Mouse (Mus musculus) neural tube, embryonic 14.5 days (tissue): ENCODE data around the gene Dzip3. TPM values are rescaled to one million over a fixed set of nuclear protein-coding genes. Genes with fewer than 3 reads are reported as not detected.
A peak's percentile ranks its signal among the peaks of the same experiment; 100 is the strongest.

Experiments used
- ATAC-seq: fragments of 200-750 bp; cut with Nextera tagmentation; 2 replicates; pipeline ENCODE4 v1.8.0; 2017; ENCODE audit warnings: low read depth, mild to moderate bottlenecking, moderate TSS enrichment, moderate library complexity
- H3K27ac ChIP-seq: fragments of 300-500 bp; sonication (generic); 2 replicates; pipeline ENCODE4 v1.5.1; 2014; ENCODE audit warnings: low read depth, mild to moderate bottlenecking, control low read depth, low read length, moderate library complexity, mixed read lengths
- H3K27me3 ChIP-seq: fragments of 300-500 bp; sonication (generic); 2 replicates; pipeline ENCODE4 v1.6.1; 2014; ENCODE audit warnings: low read length; ENCODE audit not compliant: control insufficient read depth, insufficient read depth
- H3K36me3 ChIP-seq: fragments of 300-500 bp; sonication (generic); 2 replicates; pipeline ENCODE4 v1.6.1; 2014; ENCODE audit warnings: low read length, mixed read lengths; ENCODE audit not compliant: control insufficient read depth, insufficient read depth
- H3K4me1 ChIP-seq: fragments of 300-500 bp; sonication (generic); 2 replicates; pipeline ENCODE4 v1.6.1; 2014; ENCODE audit warnings: low read length; ENCODE audit not compliant: control insufficient read depth, insufficient read depth
- H3K4me2 ChIP-seq: fragments of 300-500 bp; sonication (generic); 2 replicates; pipeline ENCODE4 v1.6.1; 2014; ENCODE audit warnings: mild to moderate bottlenecking, low read depth, low read length, control low read depth
- H3K4me3 ChIP-seq: fragments of 300-500 bp; sonication (generic); 2 replicates; pipeline ENCODE4 v1.5.1; 2014; ENCODE audit warnings: low read depth, low read length, control low read depth, mixed read lengths
- H3K9ac ChIP-seq: fragments of 300-500 bp; sonication (generic); replicated peaks from 2 replicates; pipeline ENCODE4 v1.6.1; 2014; ENCODE audit warnings: low read depth, mild to moderate bottlenecking, control low read depth, low read length, mixed read lengths
- H3K9me3 ChIP-seq: fragments of 300-500 bp; sonication (generic); 2 replicates; pipeline ENCODE4 v1.6.1; 2016; ENCODE audit warnings: low read length; ENCODE audit not compliant: control insufficient read depth
- WGBS: fragments of 180-500 bp; shearing (Covaris S2); extraction: QIAGEN DNeasy Blood & Tissue Kit; methylation state at CpG from one replicate; pipeline ENCODE4 v1.1.7; 2014; 5-methylcytosine and 5-hydroxymethylcytosine counted together
- polyA plus RNA-seq: library from polyadenylated mRNA; unstranded; fragments of >200 nt; fragmentation: Nextera tagmentation; extraction: Ambion mirVana; gene quantifications from 2 replicates; pipeline ENCODE4 v1.2.1, GENCODE M21; 2014

Gene Dzip3
- polyA plus RNA-seq: 85.6 and 88.8 TPM in 2 replicates

GRCm38 (mm10) chr16:48993559-48994342 lies at the start of gene Dzip3, which contains the start of gene Cip2a:
Gene Dzip3, minus strand, starts transcription at chr16:48994165.
Gene Cip2a, plus strand, starts transcription at chr16:48994185.
- peak; percentile 99 for ATAC-seq
- Histone ChIP-seq H3K4me3 (peak within 1 kb of the TSS; percentile 94), H3K4me2 (peak within 1 kb of the TSS; percentile 75), H3K9ac (peak within 1 kb of the TSS; percentile 97), H3K36me3 (no peaks in the 10 kb centered on the region), H3K4me1 (peaks cover 3% of the 10 kb centered on the region), H3K27me3 (no peaks in the 10 kb centered on the region), H3K27ac (peak within 1 kb of the TSS; percentile 96), H3K9me3 (no peaks in the 10 kb centered on the region)
- under 1% methylated on average over 72 of the region's 74 CpGs for WGBS

- H3K27ac ChIP-seq: no peak overlapping the region
- 87% methylated on average over 3 of the region's 3 CpGs for WGBS
- no peak overlapping the region for H3K9ac ChIP-seq
Measured at GRCm38 (mm10) chr16:49040554-49041221, 46.7 kb upstream of the Dzip3 start.

DNA sequence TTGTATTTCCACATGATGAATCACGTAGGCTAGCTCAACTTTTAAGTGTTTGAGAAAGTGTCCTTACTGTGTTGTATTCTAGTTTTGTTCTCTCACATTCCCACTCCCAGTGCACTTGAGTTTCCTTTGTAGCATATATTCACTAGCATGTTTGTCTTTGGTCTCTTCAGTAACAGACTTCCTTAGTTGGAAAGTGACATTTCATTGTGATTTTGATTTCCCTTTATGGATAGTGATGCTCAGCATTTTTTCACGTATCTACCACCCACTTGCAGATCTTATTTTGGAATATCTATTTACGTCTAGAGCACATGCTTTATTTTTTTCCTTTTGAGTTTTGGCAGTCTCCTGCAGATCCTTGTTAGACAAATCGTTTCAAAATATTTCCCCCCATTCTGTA lies 43.8 kb upstream of the Dzip3 start:
- Histone ChIP-seq H3K27me3 (no peaks in the 10 kb centered on the region), H3K27ac (no peak overlapping the region), H3K9me3 (no peaks in the 10 kb centered on the region), H3K36me3 (no peaks in the 10 kb centered on the region), H3K4me2 (no peak overlapping the region), H3K4me1 (no peaks in the 10 kb centered on the region), H3K9ac (no peak overlapping the region), H3K4me3 (no peak overlapping the region)
- 87% methylated on average over 4 of the region's 4 CpGs for WGBS
- ATAC-seq: no peak

More at GRCm38 (mm10) chr16:49040554-49041221, 46.7 kb upstream of the Dzip3 start:
- H3K27me3 ChIP-seq: no peaks in the 10 kb centered on the region
- no peak overlapping the region for H3K4me3 ChIP-seq
- no peaks in the 10 kb centered on the region for H3K36me3 ChIP-seq
- H3K4me1 ChIP-seq: no peaks in the 10 kb centered on the region
- no peak overlapping the region for H3K4me2 ChIP-seq
- ATAC-seq: no peak
- no peaks in the 10 kb centered on the region for H3K9me3 ChIP-seq

DNA sequence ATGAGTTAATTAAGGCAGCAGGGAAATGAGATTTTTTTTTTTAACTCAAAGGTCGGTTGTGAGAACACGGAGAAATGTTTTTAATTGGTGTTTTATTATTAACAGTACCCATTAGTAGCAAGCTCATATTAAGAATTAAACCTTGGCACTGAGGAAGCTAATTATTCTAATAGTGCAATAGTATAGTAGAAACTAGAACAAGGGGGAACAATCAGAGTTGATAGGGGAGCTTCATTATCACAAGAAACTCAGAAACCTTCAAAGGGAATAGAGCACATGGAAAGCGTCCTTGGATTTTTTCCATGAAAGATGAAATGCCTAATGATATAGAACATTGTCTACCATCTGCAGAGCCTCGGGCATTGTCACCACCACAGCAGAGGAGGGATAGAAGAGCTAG lies 41.9 kb upstream of the Dzip3 start:
- whole genome bisulfite sequencing: 69% methylated on average over 4 of the region's 4 CpGs

GRCm38 (mm10) chr16:49016620-49017332 lies 22.8 kb upstream of the Dzip3 start:
- Histone ChIP-seq H3K27me3 (no peaks in the 10 kb centered on the region), H3K4me1 (no peaks in the 10 kb centered on the region), H3K36me3 (no peaks in the 10 kb centered on the region), H3K27ac (no peak overlapping the region), H3K9ac (no peak overlapping the region), H3K4me2 (no peak overlapping the region), H3K9me3 (no peaks in the 10 kb centered on the region), H3K4me3 (no peak overlapping the region)
- peak; percentile 51 for ATAC-seq
- 69% methylated on average over 5 of the region's 5 CpGs for WGBS

More for the DNA sequence above, 41.9 kb upstream of the Dzip3 start:
- H3K4me3 ChIP-seq: no peak overlapping the region
- H3K36me3 ChIP-seq: no peaks in the 10 kb centered on the region
- H3K4me2 ChIP-seq: no peak overlapping the region
- no peaks in the 10 kb centered on the region for H3K9me3 ChIP-seq
- no peak overlapping the region for H3K27ac ChIP-seq
- H3K27me3 ChIP-seq: no peaks in the 10 kb centered on the region
- no peak overlapping the region for H3K9ac ChIP-seq
- no peaks in the 10 kb centered on the region for H3K4me1 ChIP-seq
- ATAC-seq: no peak

GRCm38 (mm10) chr16:49004151-49004550 lies 10.2 kb upstream of the Dzip3 start:
- Histone ChIP-seq H3K9ac (no peak overlapping the region), H3K4me3 (no peak overlapping the region), H3K27ac (no peak overlapping the region), H3K27me3 (no peaks in the 10 kb centered on the region), H3K36me3 (no peaks in the 10 kb centered on the region), H3K4me2 (no peak overlapping the region), H3K9me3 (no peaks in the 10 kb centered on the region), H3K4me1 (no peaks in the 10 kb centered on the region)
- no peak for ATAC-seq
- WGBS: 96% methylated on average over 5 of the region's 5 CpGs

DNA sequence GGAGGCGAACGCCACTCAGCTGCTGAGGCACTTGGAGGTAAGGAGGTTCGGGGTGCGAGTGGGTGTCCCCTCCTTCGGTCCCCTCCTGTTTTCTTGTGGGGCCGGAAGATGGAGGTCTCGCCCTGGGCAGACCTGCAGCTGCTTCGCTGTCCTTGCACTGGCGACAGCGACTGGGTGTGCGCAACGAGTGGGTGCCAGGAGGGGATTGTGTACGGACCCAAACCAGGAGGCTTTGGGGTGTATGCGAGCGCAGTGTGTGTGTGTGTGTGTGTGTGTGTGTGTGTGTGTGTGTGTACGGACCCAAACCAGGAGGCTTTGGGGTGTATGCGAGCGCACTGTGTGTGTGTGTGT lies 353 bp upstream of the Dzip3 start:
- no peak; the same call in 1 of the 2 replicates for ATAC-seq
- under 1% methylated on average over 17 of the region's 18 CpGs for WGBS
- Histone ChIP-seq H3K9ac (peak overlapping the region; percentile 50), H3K4me1 (peaks cover 3% of the 10 kb centered on the region), H3K27me3 (no peaks in the 10 kb centered on the region), H3K36me3 (no peaks in the 10 kb centered on the region), H3K27ac (no peak overlapping the region), H3K4me2 (peak overlapping the region; percentile 75), H3K4me3 (peak overlapping the region; percentile 94), H3K9me3 (no peaks in the 10 kb centered on the region)

DNA sequence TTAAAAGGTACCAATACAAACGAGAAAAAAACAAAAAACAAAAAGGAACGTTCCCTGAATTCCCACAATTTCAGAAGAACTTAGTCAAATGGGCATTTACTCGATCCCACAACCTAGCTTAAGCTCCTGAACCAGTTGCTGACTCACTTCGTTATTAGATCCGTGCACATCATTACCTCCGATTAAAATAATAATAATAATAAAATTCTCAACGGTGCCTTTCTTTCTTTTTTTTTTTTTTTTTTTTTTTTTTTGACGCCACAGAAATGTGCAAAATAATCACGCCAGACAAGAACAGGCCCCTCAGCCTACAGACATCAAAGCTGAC lies 770 bp downstream of the Dzip3 start:
- Histone ChIP-seq H3K4me3 (peak overlapping the region; percentile 94), H3K27ac (peak overlapping the region; percentile 96), H3K36me3 (no peaks in the 10 kb centered on the region), H3K9ac (peak overlapping the region; percentile 97), H3K9me3 (no peaks in the 10 kb centered on the region), H3K4me1 (peaks cover 3% of the 10 kb centered on the region), H3K4me2 (peak overlapping the region; percentile 75), H3K27me3 (no peaks in the 10 kb centered on the region)
- WGBS: 6% methylated on average over 9 of the region's 9 CpGs
- no peak for ATAC-seq
